Mouse (Mus musculus): ENCODE results near the gene Mrps35. TPM values are rescaled to one million over a fixed set of nuclear protein-coding genes. Genes with fewer than 3 reads are reported as not detected.

Gene Mrps35
- polyA plus RNA-seq, 1 experiment from 2014 or later = 84.1 TPM

DNA sequence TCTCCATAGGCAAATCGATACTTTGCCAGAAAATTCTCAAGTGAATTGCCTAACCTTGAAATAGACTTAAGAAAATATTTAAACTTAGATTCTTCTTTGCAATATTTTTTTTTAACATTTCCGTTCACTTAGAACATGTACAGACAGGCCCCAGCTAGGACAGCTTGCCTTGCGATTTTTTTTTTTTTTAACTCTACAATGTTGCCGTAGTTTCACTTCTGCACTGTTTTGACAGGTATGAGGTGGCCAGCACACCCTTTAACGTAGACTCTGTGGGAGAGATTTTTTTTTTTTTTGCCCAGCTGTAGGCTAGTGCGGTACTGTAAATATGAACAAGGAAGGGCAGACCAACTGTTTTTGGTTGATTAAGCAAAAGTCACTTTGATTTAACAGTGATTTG, 32.2 kb upstream of the Mrps35 start:
- no peaks in the 10 kb centered on the region for H3K4me1 ChIP-seq (replicated peaks; ENCODE audit: control insufficient read depth, insufficient read depth, low read length)
- 88% methylated on average over 6 of the region's 6 CpGs for WGBS

DNA sequence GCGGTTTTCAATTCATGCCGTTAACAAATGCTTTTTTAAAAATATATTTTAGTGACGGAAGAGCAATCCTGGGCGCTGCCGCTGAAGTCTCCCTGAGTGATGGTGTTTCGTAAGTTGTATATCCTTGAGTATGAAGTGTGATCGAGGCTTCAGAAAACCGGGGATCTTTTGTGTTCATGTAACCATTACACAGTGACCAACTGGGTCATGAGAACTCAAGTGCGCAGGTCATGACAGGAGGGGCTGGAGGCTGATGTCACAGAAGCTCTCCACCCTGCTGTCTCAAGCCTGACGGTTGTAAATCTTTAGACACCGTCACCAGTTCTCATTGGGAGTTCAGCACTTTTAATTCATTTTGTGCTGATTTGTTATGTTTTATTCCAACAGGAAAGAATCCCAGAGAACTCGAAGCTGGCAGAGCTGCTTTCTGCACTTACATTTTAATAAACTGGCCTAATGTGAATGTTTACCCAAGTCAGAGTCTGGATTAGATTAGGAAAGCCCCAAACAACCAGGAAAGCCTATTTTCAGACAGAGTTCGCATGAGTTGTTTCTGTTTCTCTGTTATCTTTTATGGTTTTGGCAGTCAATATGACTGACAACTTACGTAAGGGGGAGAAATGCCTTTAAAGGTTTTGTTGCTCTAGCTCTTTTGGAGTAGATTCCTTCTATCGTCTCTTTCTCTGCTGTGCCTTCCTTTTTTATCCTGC, 31.6 kb upstream of the Mrps35 start:
- Histone ChIP-seq H3K4me3 (ENCODE audit: low read depth, low read length) (no peak overlapping the region), H3K36me3 (ENCODE audit: control insufficient read depth, insufficient read depth, low read length) (no peaks in the 10 kb centered on the region), H3K27me3 (ENCODE audit: control insufficient read depth, insufficient read depth, low read length) (no peaks in the 10 kb centered on the region), H3K4me1 (replicated peaks; ENCODE audit: control insufficient read depth, insufficient read depth, low read length) (no peaks in the 10 kb centered on the region), H3K9ac (ENCODE audit: low read depth, low read length) (no peak overlapping the region), H3K9me3 (ENCODE audit: control insufficient read depth, low read length) (no peaks in the 10 kb centered on the region), H3K4me2 (replicated peaks; ENCODE audit: low read depth, low read length) (no peak overlapping the region), H3K27ac (ENCODE audit: low read depth, low read length) (no peak overlapping the region)
- DNase-seq (ENCODE audit: low spot score) (no peak), ATAC-seq (ENCODE audit: low FRiP score) (no peak)
- WGBS = 91% methylated on average over 15 of the region's 15 CpGs

More for the DNA sequence above, 32.2 kb upstream of the Mrps35 start:
- H3K9me3 ChIP-seq (ENCODE audit: control insufficient read depth, low read length) = no peaks in the 10 kb centered on the region
- no peaks in the 10 kb centered on the region for H3K27me3 ChIP-seq (ENCODE audit: control insufficient read depth, insufficient read depth, low read length)
- no peaks in the 10 kb centered on the region for H3K36me3 ChIP-seq (ENCODE audit: control insufficient read depth, insufficient read depth, low read length)
- ATAC-seq (ENCODE audit: low FRiP score) (no peak), DNase-seq (ENCODE audit: low spot score) (no peak)
- H3K4me3 ChIP-seq (ENCODE audit: low read depth, low read length) = no peak overlapping the region
- H3K4me2 ChIP-seq (replicated peaks; ENCODE audit: low read depth, low read length) = no peak overlapping the region
- H3K9ac ChIP-seq (ENCODE audit: low read depth, low read length) = no peak overlapping the region
- H3K27ac ChIP-seq (ENCODE audit: low read depth, low read length) = no peak overlapping the region

GRCm38 (mm10) chr6:147011555-147011954, 31.0 kb upstream of the Mrps35 start:
- H3K27me3 ChIP-seq (ENCODE audit: control insufficient read depth, insufficient read depth, low read length) = no peaks in the 10 kb centered on the region
- 70% methylated on average over 6 of the region's 6 CpGs for WGBS
- H3K9ac ChIP-seq (ENCODE audit: low read depth, low read length) = no peak overlapping the region
- H3K4me2 ChIP-seq (replicated peaks; ENCODE audit: low read depth, low read length) = no peak overlapping the region
- no peaks in the 10 kb centered on the region for H3K4me1 ChIP-seq (replicated peaks; ENCODE audit: control insufficient read depth, insufficient read depth, low read length)
- H3K27ac ChIP-seq (ENCODE audit: low read depth, low read length) = no peak overlapping the region
- ATAC-seq (ENCODE audit: low FRiP score) = no peak
- no peaks in the 10 kb centered on the region for H3K36me3 ChIP-seq (ENCODE audit: control insufficient read depth, insufficient read depth, low read length)
- no peak overlapping the region for H3K4me3 ChIP-seq (ENCODE audit: low read depth, low read length)
- no peak for DNase-seq (ENCODE audit: low spot score)
- H3K9me3 ChIP-seq (ENCODE audit: control insufficient read depth, low read length) = no peaks in the 10 kb centered on the region

- Histone ChIP-seq H3K9me3 (ENCODE audit: control insufficient read depth, low read length) (no peaks in the 10 kb centered on the region), H3K4me2 (replicated peaks; ENCODE audit: low read depth, low read length) (no peak overlapping the region), H3K9ac (ENCODE audit: low read depth, low read length) (no peak overlapping the region), H3K27me3 (ENCODE audit: control insufficient read depth, insufficient read depth, low read length) (no peaks in the 10 kb centered on the region), H3K36me3 (ENCODE audit: control insufficient read depth, insufficient read depth, low read length) (no peaks in the 10 kb centered on the region), H3K4me3 (ENCODE audit: low read depth, low read length) (no peak overlapping the region), H3K4me1 (replicated peaks; ENCODE audit: control insufficient read depth, insufficient read depth, low read length) (no peaks in the 10 kb centered on the region), H3K27ac (ENCODE audit: low read depth, low read length) (no peak overlapping the region)
- 81% methylated on average over 6 of the region's 6 CpGs for WGBS
- ATAC-seq (ENCODE audit: low FRiP score) (no peak), DNase-seq (ENCODE audit: low spot score) (no peak)
Measured at GRCm38 (mm10) chr6:147011977-147012376, 30.6 kb upstream of the Mrps35 start.

GRCm38 (mm10) chr6:147013546-147013945, 29.0 kb upstream of the Mrps35 start:
- ATAC-seq (ENCODE audit: low FRiP score) (no peak), DNase-seq (ENCODE audit: low spot score) (no peak)
- Histone ChIP-seq H3K27me3 (ENCODE audit: control insufficient read depth, insufficient read depth, low read length) (no peaks in the 10 kb centered on the region), H3K9ac (ENCODE audit: low read depth, low read length) (no peak overlapping the region), H3K36me3 (ENCODE audit: control insufficient read depth, insufficient read depth, low read length) (no peaks in the 10 kb centered on the region), H3K4me3 (ENCODE audit: low read depth, low read length) (no peak overlapping the region), H3K27ac (ENCODE audit: low read depth, low read length) (no peak overlapping the region), H3K4me1 (replicated peaks; ENCODE audit: control insufficient read depth, insufficient read depth, low read length) (no peaks in the 10 kb centered on the region), H3K4me2 (replicated peaks; ENCODE audit: low read depth, low read length) (no peak overlapping the region), H3K9me3 (ENCODE audit: control insufficient read depth, low read length) (no peaks in the 10 kb centered on the region)
- WGBS = 86% methylated on average over 1 of the region's 1 CpGs

DNA sequence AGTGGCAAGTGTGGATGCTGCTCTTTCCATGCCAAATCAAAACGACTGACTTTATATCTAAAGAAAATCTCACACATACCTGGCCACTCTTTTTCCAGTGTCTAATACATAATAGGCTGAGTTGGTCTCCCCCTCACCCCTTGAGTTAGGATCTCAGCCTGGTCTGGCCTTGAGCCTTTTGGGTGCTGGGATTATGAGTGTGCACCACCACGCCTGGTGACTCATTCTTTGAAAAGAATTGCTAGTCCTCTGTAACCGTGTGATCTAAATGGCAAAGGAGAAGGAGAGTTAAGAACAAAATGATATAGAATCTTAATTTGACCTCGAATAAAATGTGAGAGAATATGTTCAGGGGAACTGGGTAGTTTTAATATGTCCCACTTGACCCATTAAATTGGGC, 24.7 kb upstream of the Mrps35 start:
- H3K4me2 ChIP-seq (replicated peaks; ENCODE audit: low read depth, low read length) = no peak overlapping the region
- H3K27ac ChIP-seq (ENCODE audit: low read depth, low read length) = no peak overlapping the region
- no peaks in the 10 kb centered on the region for H3K36me3 ChIP-seq (ENCODE audit: control insufficient read depth, insufficient read depth, low read length)
- no peak overlapping the region for H3K4me3 ChIP-seq (ENCODE audit: low read depth, low read length)
- H3K27me3 ChIP-seq (ENCODE audit: control insufficient read depth, insufficient read depth, low read length) = no peaks in the 10 kb centered on the region
- no peaks in the 10 kb centered on the region for H3K4me1 ChIP-seq (replicated peaks; ENCODE audit: control insufficient read depth, insufficient read depth, low read length)
- no peaks in the 10 kb centered on the region for H3K9me3 ChIP-seq (ENCODE audit: control insufficient read depth, low read length)
- no peak for ATAC-seq (ENCODE audit: low FRiP score)
- DNase-seq (ENCODE audit: low spot score) = no peak
- H3K9ac ChIP-seq (ENCODE audit: low read depth, low read length) = no peak overlapping the region
- WGBS = 84% methylated on average over 4 of the region's 4 CpGs

DNA sequence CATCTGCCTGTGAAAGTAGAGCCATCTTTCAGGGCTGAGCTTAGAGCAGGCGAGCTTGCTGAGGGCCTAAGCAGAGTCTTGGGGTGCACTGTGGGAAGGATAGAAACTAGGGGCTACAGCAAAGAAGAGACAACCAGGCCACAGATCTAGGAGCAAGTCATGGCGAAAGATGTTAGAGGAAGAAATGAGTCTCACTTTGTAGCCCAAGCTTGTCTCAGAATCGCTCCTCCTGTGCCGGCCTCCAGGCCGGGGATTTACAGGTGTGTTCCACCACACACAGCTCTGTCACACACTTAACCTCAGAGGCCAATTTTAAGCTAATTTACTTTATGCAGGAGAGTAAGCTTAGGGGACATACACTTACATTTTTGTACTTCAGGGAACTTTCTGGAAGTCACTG, 24.2 kb upstream of the Mrps35 start:
- H3K4me3 ChIP-seq (ENCODE audit: low read depth, low read length) = no peak overlapping the region

GRCm38 (mm10) chr6:147021181-147021580, 21.4 kb upstream of the Mrps35 start:
- no peak overlapping the region for H3K4me3 ChIP-seq (ENCODE audit: low read depth, low read length)
- no peaks in the 10 kb centered on the region for H3K9me3 ChIP-seq (ENCODE audit: control insufficient read depth, low read length)
- H3K27ac ChIP-seq (ENCODE audit: low read depth, low read length) = no peak overlapping the region
- H3K4me2 ChIP-seq (replicated peaks; ENCODE audit: low read depth, low read length) = no peak overlapping the region
- ATAC-seq (ENCODE audit: low FRiP score) (no peak), DNase-seq (ENCODE audit: low spot score) (no peak)
- H3K36me3 ChIP-seq (ENCODE audit: control insufficient read depth, insufficient read depth, low read length) = no peaks in the 10 kb centered on the region
- no peak overlapping the region for H3K9ac ChIP-seq (ENCODE audit: low read depth, low read length)
- no peaks in the 10 kb centered on the region for H3K27me3 ChIP-seq (ENCODE audit: control insufficient read depth, insufficient read depth, low read length)
- WGBS = 94% methylated on average over 5 of the region's 5 CpGs
- no peaks in the 10 kb centered on the region for H3K4me1 ChIP-seq (replicated peaks; ENCODE audit: control insufficient read depth, insufficient read depth, low read length)

More for the DNA sequence above, 24.2 kb upstream of the Mrps35 start:
- no peaks in the 10 kb centered on the region for H3K4me1 ChIP-seq (replicated peaks; ENCODE audit: control insufficient read depth, insufficient read depth, low read length)
- no peak overlapping the region for H3K27ac ChIP-seq (ENCODE audit: low read depth, low read length)
- no peak overlapping the region for H3K4me2 ChIP-seq (replicated peaks; ENCODE audit: low read depth, low read length)
- no peak overlapping the region for H3K9ac ChIP-seq (ENCODE audit: low read depth, low read length)
- DNase-seq (ENCODE audit: low spot score) = no peak
- H3K36me3 ChIP-seq (ENCODE audit: control insufficient read depth, insufficient read depth, low read length) = no peaks in the 10 kb centered on the region
- H3K27me3 ChIP-seq (ENCODE audit: control insufficient read depth, insufficient read depth, low read length) = no peaks in the 10 kb centered on the region
- no peak for ATAC-seq (ENCODE audit: low FRiP score)
- WGBS = 94% methylated on average over 5 of the region's 5 CpGs
- no peaks in the 10 kb centered on the region for H3K9me3 ChIP-seq (ENCODE audit: control insufficient read depth, low read length)

GRCm38 (mm10) chr6:147022375-147023132, 20.0 kb upstream of the Mrps35 start:
- Histone ChIP-seq H3K4me2 (replicated peaks; ENCODE audit: low read depth, low read length) (no peak overlapping the region), H3K36me3 (ENCODE audit: control insufficient read depth, insufficient read depth, low read length) (no peaks in the 10 kb centered on the region), H3K27me3 (ENCODE audit: control insufficient read depth, insufficient read depth, low read length) (no peaks in the 10 kb centered on the region), H3K9ac (ENCODE audit: low read depth, low read length) (no peak overlapping the region), H3K4me1 (replicated peaks; ENCODE audit: control insufficient read depth, insufficient read depth, low read length) (no peaks in the 10 kb centered on the region), H3K4me3 (ENCODE audit: low read depth, low read length) (no peak overlapping the region), H3K27ac (ENCODE audit: low read depth, low read length) (no peak overlapping the region), H3K9me3 (ENCODE audit: control insufficient read depth, low read length) (no peaks in the 10 kb centered on the region)
- WGBS = 85% methylated on average over 16 of the region's 16 CpGs
- DNase-seq (ENCODE audit: low spot score) (no peak), ATAC-seq (ENCODE audit: low FRiP score) (no peak)

All from hindbrain, embryonic 11.5 days (tissue).